8 mouse cellular contexts compared by ENCODE assay signal in genomic region chr9:88274040-88274439, GRCm38 (mm10). TPM values are rescaled to one million over a fixed set of nuclear protein-coding genes. Genes with fewer than 3 reads are reported as not detected.
DNase-seq lines count a peak whose midpoint lies in the region; ATAC-seq and TF ChIP-seq lines count a peak whose summit lies in the region.

No protein-coding gene starts in this region.

- no peak overlapping the region for H3K9ac ChIP-seq in embryonic facial prominence, embryonic 14.5 days (ENCODE audit: low read depth, low read length)

- TF ChIP-seq POLR2A in small intestine, adult 2 months (IDR thresholded peaks at IDR 0.05; ENCODE audit: low read depth, low read length) = no peak

- no peak for TF ChIP-seq CTCF in small intestine, adult 2 months (IDR thresholded peaks at IDR 0.05; ENCODE audit: extremely low read depth, insufficient read length, insufficient replicate concordance, low read depth, low read length)

- peak; percentile 21 for DNase-seq in cerebellum, adult 11 months
- DNase-seq in 3134 (ENCODE audit: extremely low read depth, insufficient read length, low spot score) = peak; percentile 76
- peak; percentile 69 for DNase-seq in embryonic facial prominence, embryonic 14.5 days (ENCODE audit: low spot score)
- DNase-seq in kidney, adult 9 months = peak; percentile 52
- DNase-seq in thymus, postnatal 4 days = no peak
- no peak for DNase-seq in frontal cortex, postnatal 14 days (ENCODE audit: low spot score in 2 of 2)

- no peaks in the 10 kb centered on the region for H3K27me3 ChIP-seq in embryonic facial prominence, embryonic 14.5 days (replicated peaks; ENCODE audit: control insufficient read depth, insufficient read depth, low read length)
- no peaks in the 10 kb centered on the region for H3K27me3 ChIP-seq in small intestine, adult 2 months (ENCODE audit: control insufficient read depth, insufficient read depth, low read length)

- H3K4me1 ChIP-seq in embryonic facial prominence, embryonic 14.5 days (ENCODE audit: control insufficient read depth, insufficient read depth, low read length) = no peaks in the 10 kb centered on the region
- H3K4me1 ChIP-seq in small intestine, adult 2 months (ENCODE audit: control insufficient read depth, insufficient read depth, insufficient read length, low read length) = peaks cover 5% of the 10 kb centered on the region; the same call in 1 of the 2 replicates

- ATAC-seq in cerebellum, adult (ENCODE audit: insufficient number of reproducible peaks, low FRiP score, low TSS enrichment) = no peak
- ATAC-seq in embryonic facial prominence, embryonic 14.5 days (ENCODE audit: low read depth) = 0 out of 2 replicates have a peak, but pooled peaks have one; percentile 41

- H3K4me3 ChIP-seq in embryonic facial prominence, embryonic 14.5 days (ENCODE audit: low read depth, low read length) = no peak overlapping the region
- H3K4me3 ChIP-seq in small intestine, adult 2 months (ENCODE audit: low read depth, low read length) = no peak overlapping the region

- H3K27ac ChIP-seq in embryonic facial prominence, embryonic 14.5 days (replicated peaks; ENCODE audit: low read depth, low read length) = no peak overlapping the region
- H3K27ac ChIP-seq in small intestine, adult 2 months (ENCODE audit: insufficient read depth, low read depth, low read length) = peak overlapping the region; percentile 48

- H3K4me2 ChIP-seq in embryonic facial prominence, embryonic 14.5 days (ENCODE audit: low read depth, low read length) = no peak overlapping the region

- H3K9me3 ChIP-seq in embryonic facial prominence, embryonic 14.5 days (ENCODE audit: control insufficient read depth, low read length) = no peaks in the 10 kb centered on the region

- H3K36me3 ChIP-seq in embryonic facial prominence, embryonic 14.5 days (ENCODE audit: control insufficient read depth, insufficient read depth, low read length) = no peaks in the 10 kb centered on the region
- no peaks in the 10 kb centered on the region for H3K36me3 ChIP-seq in small intestine, adult 2 months (ENCODE audit: control insufficient read depth, insufficient read depth, low read length)

RNA-seq across cellular contexts. Expression of gene Nt5e, which starts 53.0 kb away (rescaled TPM):
- 21.4 and 21.6 TPM in 2 replicates for polyA plus RNA-seq in embryonic facial prominence, embryonic 14.5 days (2014; fragmentation: Nextera tagmentation; extraction: Ambion mirVana)
- polyA plus RNA-seq in small intestine, adult 2 months (2012; rRNA removed) = 17.8 and 33.5 TPM in 2 replicates

Comparison
In these comparisons a context has a peak if more than half of its experiments do, and no peak if none do; other contexts are left out.
1. DNase-seq: peak in cerebellum, adult 11 months (single experiment), 3134 (single experiment), embryonic facial prominence, embryonic 14.5 days (single experiment) and kidney, adult 9 months (single experiment); none in thymus, postnatal 4 days (single experiment) and frontal cortex, postnatal 14 days (0 of 2).